Mouse (Mus musculus): ENCODE data around the gene Pakap.

Pakap gene

DNA sequence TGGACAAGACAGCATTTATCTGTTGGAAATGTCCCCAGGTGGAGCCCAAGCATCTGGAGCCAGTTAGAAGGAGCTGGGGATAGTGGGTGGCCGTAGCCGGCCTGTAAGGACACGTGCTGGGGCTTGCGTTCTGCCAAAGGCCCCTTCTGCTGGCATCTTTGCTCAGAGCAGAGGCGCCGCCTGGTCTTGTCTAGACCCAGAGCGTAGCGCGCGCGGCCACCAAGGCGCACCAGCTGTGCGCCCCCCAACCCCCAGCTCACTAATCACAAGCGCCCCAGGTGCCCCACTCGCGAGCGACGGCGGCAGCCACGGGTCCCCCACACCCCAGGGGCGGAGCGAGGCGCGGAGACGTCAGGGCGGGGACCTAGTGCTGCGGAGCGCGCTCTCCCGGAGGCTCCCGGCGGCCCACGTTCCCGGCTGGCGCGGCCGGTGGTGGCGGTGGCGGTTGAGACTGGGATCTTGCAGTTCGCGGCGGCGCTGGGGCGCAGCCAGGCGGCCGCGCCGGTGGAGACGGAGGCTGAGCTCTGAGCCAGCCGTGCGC is at the start of gene Pakap:
Gene Pakap (plus strand): TSS at position 514 of the 541 bp plus-strand sequence.
- Histone ChIP-seq H3K27me3 (ENCODE audit: control insufficient read depth, insufficient read depth, low read length, poor library complexity, severe bottlenecking) (no peaks in the 10 kb centered on the region), H3K36me3 (ENCODE audit: control insufficient read depth, insufficient read depth, low read length, poor library complexity, severe bottlenecking) (no peaks in the 10 kb centered on the region)
- DNase-seq (ENCODE audit: low read depth, low spot score) = no peak

DNA sequence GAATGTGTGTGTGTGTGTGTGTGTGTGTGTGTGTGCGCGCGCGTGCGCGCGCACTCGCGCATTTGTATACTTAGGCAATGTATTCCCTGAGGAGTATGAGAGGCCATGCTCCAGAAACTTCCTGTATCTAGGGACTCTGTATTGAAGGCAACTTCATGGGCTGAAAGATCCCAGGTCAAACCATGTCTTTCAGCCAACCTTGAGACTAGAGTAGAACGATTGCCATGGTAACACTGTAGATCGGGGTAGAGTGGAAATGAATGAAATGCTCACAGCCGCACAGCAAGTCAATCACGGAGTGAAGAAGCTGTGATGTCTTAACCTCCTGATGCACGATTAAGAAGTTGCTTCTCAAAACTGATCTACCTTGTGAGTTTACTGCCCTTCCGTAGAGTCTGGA is 44.5 kb upstream of the Pakap start:
- Histone ChIP-seq H3K36me3 (ENCODE audit: control insufficient read depth, insufficient read depth, low read length, poor library complexity, severe bottlenecking) (no peaks in the 10 kb centered on the region), H3K27me3 (ENCODE audit: control insufficient read depth, insufficient read depth, low read length, poor library complexity, severe bottlenecking) (no peaks in the 10 kb centered on the region)
- DNase-seq (ENCODE audit: low read depth, low spot score) = no peak

DNA sequence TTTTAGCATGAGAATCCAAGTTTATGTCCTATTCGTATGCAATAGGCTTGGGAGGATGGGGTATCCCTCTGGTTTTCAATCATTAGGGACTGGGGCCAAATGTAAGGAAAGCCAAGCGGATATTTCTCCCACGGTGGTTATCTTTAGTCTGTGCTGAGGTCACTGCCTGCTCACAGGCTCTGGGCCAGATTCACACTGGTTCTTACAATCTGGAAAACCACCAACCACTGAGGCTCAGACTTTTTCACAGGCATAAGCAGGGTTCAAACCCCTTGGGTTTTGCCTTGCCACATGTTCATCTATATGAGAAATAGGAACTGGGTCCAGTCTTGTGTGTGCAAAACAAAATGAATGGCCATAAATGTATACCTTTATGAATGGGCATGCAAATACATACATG is 43.5 kb upstream of the Pakap start:
- Histone ChIP-seq H3K36me3 (ENCODE audit: control insufficient read depth, insufficient read depth, low read length, poor library complexity, severe bottlenecking) (no peaks in the 10 kb centered on the region), H3K27me3 (ENCODE audit: control insufficient read depth, insufficient read depth, low read length, poor library complexity, severe bottlenecking) (no peaks in the 10 kb centered on the region)
- DNase-seq (ENCODE audit: low read depth, low spot score) = no peak

DNA sequence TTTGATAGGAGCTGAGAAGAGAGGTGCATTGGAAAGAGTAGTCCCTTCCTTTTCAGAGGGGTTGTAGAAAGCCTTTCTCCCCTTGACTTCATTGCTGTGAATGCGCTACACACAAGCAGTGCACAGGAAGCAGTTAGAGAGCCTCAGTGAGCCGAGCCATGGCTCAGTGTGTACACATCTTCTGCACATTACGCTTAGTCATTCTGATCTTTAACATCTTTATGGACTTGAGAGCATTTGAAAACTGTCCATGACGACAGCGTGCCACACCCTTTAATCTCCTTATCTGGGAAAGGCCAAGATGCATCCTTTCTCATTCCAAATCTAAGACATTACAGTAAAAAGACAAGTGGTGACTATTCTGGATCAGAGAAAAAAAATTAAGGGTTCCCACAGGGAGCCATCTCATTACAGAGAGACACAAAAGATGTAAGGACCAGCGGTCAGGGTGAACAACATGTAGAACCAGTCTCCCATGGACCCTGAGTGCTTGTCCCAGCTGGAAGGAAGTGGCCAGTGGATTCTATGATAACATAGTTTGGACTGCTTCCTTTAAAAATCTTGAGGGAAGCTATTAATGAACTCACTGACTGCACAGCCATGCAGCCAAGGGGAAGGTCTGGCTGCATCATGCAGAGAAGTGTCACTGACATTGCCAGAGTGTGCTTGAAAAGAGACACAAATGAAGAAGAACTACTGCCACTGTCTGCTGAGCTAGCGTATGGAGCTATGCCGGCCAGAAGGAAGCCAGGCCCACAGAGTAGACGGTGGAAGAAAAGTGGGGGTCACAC is 42.6 kb upstream of the Pakap start:
- Histone ChIP-seq H3K36me3 (ENCODE audit: control insufficient read depth, insufficient read depth, low read length, poor library complexity, severe bottlenecking) (no peaks in the 10 kb centered on the region), H3K27me3 (ENCODE audit: control insufficient read depth, insufficient read depth, low read length, poor library complexity, severe bottlenecking) (no peaks in the 10 kb centered on the region)
- DNase-seq (ENCODE audit: low read depth, low spot score) = no peak

DNA sequence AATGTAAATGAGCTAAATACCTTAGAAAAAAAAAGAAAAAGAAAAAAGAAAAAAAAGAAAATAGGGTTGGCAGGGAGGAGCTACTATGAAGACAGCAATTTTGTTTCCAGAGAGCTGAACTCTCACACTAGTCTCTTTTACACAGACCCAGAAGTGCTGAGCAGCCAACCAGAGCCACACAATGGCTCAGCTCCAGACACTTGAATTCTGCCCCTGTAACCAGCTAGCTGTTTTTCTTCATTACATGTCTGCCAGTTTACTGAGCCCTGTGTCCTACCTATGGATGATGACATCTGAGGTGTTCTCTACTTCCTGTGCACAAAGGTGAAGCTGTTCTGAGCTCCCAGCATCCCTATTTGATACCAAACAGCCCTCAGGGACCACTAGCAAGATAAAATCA is 39.7 kb upstream of the Pakap start:
- no peak for DNase-seq (ENCODE audit: low read depth, low spot score)

DNA sequence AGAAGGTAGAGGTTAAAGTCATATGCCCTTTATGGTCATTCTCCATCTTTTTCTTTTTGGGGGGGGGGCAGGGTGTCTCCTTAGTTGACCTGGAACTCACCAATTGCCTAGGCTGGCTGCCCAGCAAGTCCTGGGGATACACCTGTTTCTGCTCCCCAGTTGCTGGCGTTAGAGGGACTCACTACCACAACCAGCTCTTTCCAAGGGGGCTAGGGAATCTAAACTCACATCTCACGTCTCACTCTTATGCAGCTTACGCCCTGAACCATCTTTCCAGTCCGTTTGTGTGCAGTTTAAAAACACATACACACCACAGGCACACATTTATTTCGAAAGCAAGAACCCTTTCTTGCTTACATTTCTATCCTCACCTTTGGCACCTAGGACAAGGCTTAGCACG is 34.3 kb upstream of the Pakap start:
- no peaks in the 10 kb centered on the region for H3K36me3 ChIP-seq (ENCODE audit: control insufficient read depth, insufficient read depth, low read length, poor library complexity, severe bottlenecking)

More for the DNA sequence above, 39.7 kb upstream of the Pakap start:
- H3K36me3 ChIP-seq (ENCODE audit: control insufficient read depth, insufficient read depth, low read length, poor library complexity, severe bottlenecking) = no peaks in the 10 kb centered on the region
- H3K27me3 ChIP-seq (ENCODE audit: control insufficient read depth, insufficient read depth, low read length, poor library complexity, severe bottlenecking) = no peaks in the 10 kb centered on the region

DNA sequence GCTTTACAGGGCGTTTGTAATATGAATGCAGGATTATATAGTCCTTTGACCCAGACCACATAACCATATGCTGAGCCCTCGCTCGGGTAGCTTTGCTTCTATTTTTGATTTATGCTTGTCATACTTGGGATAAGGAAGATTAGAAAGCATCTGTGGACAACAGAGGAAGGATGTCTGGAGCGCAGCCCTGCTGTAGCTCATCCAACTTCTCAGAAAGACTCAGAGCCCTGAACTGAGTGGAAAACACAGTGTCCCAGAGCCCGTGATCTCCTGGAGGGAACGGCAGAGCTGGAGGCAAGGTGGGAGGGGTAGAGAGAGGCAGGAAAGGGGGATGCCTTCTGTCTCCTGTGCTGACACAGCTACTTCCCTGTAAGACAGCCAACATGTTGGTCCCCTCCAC is 33.7 kb upstream of the Pakap start:
- Histone ChIP-seq H3K36me3 (ENCODE audit: control insufficient read depth, insufficient read depth, low read length, poor library complexity, severe bottlenecking) (no peaks in the 10 kb centered on the region), H3K27me3 (ENCODE audit: control insufficient read depth, insufficient read depth, low read length, poor library complexity, severe bottlenecking) (no peaks in the 10 kb centered on the region)
- no peak for DNase-seq (ENCODE audit: low read depth, low spot score)

More for the DNA sequence above, 34.3 kb upstream of the Pakap start:
- no peak for DNase-seq (ENCODE audit: low read depth, low spot score)
- H3K27me3 ChIP-seq (ENCODE audit: control insufficient read depth, insufficient read depth, low read length, poor library complexity, severe bottlenecking) = no peaks in the 10 kb centered on the region

DNA sequence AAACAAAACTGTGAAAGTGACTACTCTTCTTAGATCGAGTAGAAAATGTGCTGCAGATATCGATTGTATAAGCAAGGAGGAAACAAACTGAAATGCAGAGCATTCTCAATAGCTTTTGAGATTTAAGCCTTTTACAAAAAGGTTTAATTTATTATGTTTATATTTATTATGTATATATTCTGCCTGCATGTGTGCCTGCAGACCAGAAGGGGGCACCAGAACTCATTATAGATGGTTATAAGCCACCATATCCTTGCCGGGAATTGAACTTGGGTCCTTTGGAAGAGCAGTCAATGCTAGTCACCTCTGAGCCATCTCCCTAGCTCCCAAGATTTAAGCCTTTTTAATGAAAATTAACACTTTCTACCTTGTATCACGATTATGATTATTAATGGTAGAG is 32.9 kb upstream of the Pakap start:
- no peaks in the 10 kb centered on the region for H3K27me3 ChIP-seq (ENCODE audit: control insufficient read depth, insufficient read depth, low read length, poor library complexity, severe bottlenecking)
- no peaks in the 10 kb centered on the region for H3K36me3 ChIP-seq (ENCODE audit: control insufficient read depth, insufficient read depth, low read length, poor library complexity, severe bottlenecking)
- no peak for DNase-seq (ENCODE audit: low read depth, low spot score)

DNA sequence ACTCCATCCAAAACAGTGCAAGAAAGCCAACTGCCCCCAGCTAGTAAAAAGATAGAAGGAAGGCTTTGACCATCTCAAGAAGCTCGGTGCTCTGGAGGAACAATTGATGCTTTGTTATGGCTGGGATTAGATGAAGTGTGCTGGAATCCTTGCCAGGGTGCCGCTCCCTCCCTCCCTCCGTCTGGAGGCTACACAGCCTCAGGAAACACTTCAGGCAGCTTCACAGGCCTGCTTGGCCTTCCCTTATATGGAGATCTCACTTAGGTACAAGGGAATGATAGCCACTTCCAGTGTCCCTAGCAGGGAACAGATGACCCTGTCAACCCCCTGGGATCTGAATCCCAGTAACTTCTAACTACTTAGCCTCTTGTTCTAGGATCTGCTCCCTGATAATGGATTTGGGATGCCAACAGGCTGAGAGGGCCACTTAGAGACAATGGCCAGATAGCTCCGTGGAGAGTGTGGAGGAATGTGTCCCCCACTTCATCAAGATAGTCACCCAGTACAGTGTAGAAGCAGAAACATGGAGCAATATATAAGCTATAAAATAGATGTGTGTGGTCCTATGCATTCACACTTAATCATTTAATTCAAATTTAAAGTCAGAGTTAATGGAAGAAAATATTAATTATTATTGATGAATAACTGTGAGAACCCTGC is 29.8 kb upstream of the Pakap start:
- H3K36me3 ChIP-seq (ENCODE audit: control insufficient read depth, insufficient read depth, low read length, poor library complexity, severe bottlenecking) = no peaks in the 10 kb centered on the region
- no peaks in the 10 kb centered on the region for H3K27me3 ChIP-seq (ENCODE audit: control insufficient read depth, insufficient read depth, low read length, poor library complexity, severe bottlenecking)
- no peak for DNase-seq (ENCODE audit: low read depth, low spot score)

DNA sequence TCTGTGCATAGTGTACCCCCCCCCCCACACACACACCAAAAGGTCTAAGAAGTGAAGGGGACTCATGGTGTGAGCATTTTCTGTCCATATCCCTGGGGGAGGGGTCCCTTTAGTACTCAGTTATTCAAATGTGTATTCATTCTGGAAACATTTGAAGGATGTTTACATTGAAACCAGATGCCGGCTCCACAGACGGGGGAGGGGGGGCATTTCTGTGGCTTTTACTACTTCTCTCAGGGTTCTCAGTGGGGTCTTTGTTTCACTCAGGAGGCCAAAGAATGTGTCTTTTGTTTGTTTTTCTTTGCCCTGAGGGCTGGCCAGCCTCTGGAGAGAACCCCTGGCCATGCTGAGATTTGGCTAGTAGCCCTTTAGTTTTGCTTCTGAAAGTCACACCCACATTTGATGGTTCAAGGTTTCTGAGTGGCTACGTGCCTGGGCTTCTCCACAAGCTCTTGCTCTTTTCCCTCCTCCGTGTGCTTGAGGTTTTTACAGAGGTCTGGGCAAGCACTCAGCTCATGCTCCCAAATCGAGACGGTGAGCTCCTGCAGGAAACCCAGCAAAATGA is 24.2 kb upstream of the Pakap start:
- DNase-seq (ENCODE audit: low read depth, low spot score) = no peak
- Histone ChIP-seq H3K36me3 (ENCODE audit: control insufficient read depth, insufficient read depth, low read length, poor library complexity, severe bottlenecking) (no peaks in the 10 kb centered on the region), H3K27me3 (ENCODE audit: control insufficient read depth, insufficient read depth, low read length, poor library complexity, severe bottlenecking) (no peaks in the 10 kb centered on the region)

DNA sequence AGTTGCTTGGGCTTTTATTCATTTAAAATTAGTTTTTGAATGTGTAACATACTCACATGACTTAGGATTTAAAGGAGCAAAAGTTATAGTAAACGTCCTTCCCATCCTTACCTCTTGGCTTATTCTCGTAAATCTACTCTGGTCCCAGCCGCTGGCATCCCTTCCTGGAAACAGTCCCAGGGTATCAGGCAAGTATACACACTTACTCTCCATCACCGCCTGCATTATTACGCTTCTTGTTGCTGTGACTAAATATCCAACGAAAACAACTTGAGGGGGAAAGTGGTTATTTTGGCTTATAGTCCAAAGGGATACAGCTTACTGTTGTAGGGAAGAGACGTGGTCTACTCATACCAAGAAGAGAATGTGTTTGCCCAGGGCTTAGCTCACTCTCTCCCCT is 20.2 kb upstream of the Pakap start:
- Histone ChIP-seq H3K36me3 (ENCODE audit: control insufficient read depth, insufficient read depth, low read length, poor library complexity, severe bottlenecking) (no peaks in the 10 kb centered on the region), H3K27me3 (ENCODE audit: control insufficient read depth, insufficient read depth, low read length, poor library complexity, severe bottlenecking) (no peaks in the 10 kb centered on the region)
- DNase-seq (ENCODE audit: low read depth, low spot score) = no peak

DNA sequence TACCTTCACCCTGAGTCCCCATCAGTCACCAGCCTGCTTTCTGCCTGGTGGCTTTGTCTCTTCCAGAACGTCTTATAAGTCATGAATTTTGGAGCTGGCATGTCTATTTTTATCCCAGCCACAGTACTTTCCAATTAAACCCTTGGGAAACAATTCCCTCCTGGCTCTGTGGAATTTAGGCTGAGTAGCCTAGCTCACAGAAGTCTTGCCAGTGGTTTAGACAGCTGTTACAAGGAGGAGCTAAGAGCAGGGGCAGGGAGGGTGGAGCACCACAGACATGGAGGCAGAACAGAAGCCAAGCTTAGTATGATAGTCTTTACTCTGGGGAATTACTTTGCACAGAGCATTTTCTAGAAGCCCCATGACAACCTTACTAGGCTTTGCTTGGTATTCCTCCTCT is 17.8 kb upstream of the Pakap start:
- no peak for DNase-seq (ENCODE audit: low read depth, low spot score)

DNA sequence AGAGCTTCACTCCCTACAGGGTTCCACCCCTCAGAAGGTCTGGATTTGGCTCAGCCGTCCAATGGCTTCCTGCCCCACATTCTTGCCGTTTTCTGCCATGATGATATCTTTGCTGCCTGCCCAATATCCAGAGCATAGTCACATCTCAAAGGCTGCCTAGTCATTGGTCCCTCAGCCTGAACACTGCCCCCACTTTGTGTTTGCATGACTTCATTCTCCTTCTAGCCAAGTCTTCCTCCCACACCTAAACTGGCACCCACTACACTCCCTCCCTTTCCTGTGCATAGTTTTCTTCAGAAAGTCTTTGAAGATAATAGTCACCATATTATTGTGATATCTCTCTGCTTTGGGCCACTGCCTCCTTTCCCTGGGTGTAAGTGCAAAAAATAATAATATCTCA is 10.9 kb upstream of the Pakap start:
- Histone ChIP-seq H3K27me3 (ENCODE audit: control insufficient read depth, insufficient read depth, low read length, poor library complexity, severe bottlenecking) (no peaks in the 10 kb centered on the region), H3K36me3 (ENCODE audit: control insufficient read depth, insufficient read depth, low read length, poor library complexity, severe bottlenecking) (no peaks in the 10 kb centered on the region)
- DNase-seq (ENCODE audit: low read depth, low spot score) = no peak

More for the DNA sequence above, 17.8 kb upstream of the Pakap start:
- H3K36me3 ChIP-seq (ENCODE audit: control insufficient read depth, insufficient read depth, low read length, poor library complexity, severe bottlenecking) = no peaks in the 10 kb centered on the region
- no peaks in the 10 kb centered on the region for H3K27me3 ChIP-seq (ENCODE audit: control insufficient read depth, insufficient read depth, low read length, poor library complexity, severe bottlenecking)

DNA sequence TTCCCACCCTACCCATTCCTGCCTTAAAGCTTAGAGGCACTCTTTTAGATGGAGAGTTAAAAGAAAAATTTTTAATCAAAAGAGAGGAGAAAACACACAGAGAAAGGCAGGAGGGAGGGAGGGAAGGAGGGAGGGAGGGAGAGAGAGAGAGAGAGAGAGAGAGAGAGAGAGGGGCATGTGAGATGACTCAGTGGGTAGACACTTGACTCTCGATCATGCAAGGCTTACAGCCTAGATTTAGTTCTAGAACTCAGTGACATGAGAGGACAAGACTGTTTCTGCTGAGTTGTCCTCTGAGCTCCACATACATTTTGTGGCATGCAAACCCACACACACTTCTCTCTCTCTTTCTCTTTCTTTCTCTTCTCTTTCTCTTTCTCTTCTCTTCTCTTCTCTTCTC is 8.5 kb upstream of the Pakap start:
- no peak for DNase-seq (ENCODE audit: low read depth, low spot score)
- Histone ChIP-seq H3K27me3 (ENCODE audit: control insufficient read depth, insufficient read depth, low read length, poor library complexity, severe bottlenecking) (no peaks in the 10 kb centered on the region), H3K36me3 (ENCODE audit: control insufficient read depth, insufficient read depth, low read length, poor library complexity, severe bottlenecking) (no peaks in the 10 kb centered on the region)

DNA sequence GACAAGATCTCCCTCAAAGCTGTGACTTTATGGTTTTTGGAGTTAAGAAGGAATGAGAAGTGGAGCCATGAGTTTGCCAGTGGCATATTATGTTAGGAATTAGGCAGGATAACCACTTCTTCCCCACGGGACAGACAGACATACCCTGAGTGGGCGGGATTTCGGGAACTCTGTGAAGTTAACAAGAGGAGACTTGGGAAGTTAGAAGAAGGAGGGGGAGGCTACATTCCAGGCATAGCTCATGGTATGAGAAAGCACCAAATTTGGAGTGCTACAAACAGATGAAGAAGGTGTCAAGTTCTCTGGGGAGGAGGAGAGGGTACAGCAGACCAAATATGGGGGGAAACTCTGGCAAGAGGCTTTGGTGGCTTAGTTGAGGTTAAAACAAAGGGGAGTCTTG is 8.0 kb upstream of the Pakap start:
- H3K27me3 ChIP-seq (ENCODE audit: control insufficient read depth, insufficient read depth, low read length, poor library complexity, severe bottlenecking) = no peaks in the 10 kb centered on the region

More for the DNA sequence above, 8.0 kb upstream of the Pakap start:
- DNase-seq (ENCODE audit: low read depth, low spot score) = no peak
- H3K36me3 ChIP-seq (ENCODE audit: control insufficient read depth, insufficient read depth, low read length, poor library complexity, severe bottlenecking) = no peaks in the 10 kb centered on the region

All from splenic B cell, adult 2 months (primary cell).